Mouse (Mus musculus) intestine, embryonic 16.5 days (tissue): ENCODE results near the gene Pink1. TPM values are rescaled to one million over a fixed set of nuclear protein-coding genes. Genes with fewer than 3 reads are reported as not detected.
"Not testable (repeated sequence)": the region's sequence is repeated elsewhere in the genome, so short reads cannot be mapped to it uniquely, and the experiment has no call there.

Experiments used
- ATAC-seq: fragments of 200-750 bp; cut with Nextera tagmentation; 2 replicates; pipeline ENCODE4 v1.8.0; 2017; ENCODE audit warnings: moderate TSS enrichment, moderate library complexity
- H3K27ac ChIP-seq: fragments of 300-500 bp; sonication (generic); 2 replicates; pipeline ENCODE4 v1.5.1; 2014; ENCODE audit warnings: mild to moderate bottlenecking, low read length
- H3K27me3 ChIP-seq: fragments of 300-500 bp; sonication (generic); replicated peaks from 2 replicates; pipeline ENCODE4 v1.6.1; 2014; ENCODE audit warnings: low read length, control low read depth, mixed read lengths; ENCODE audit not compliant: control insufficient read depth, insufficient read depth
- H3K36me3 ChIP-seq: fragments of 300-500 bp; sonication (generic); 2 replicates; pipeline ENCODE4 v1.6.1; 2014; ENCODE audit warnings: low read length, control low read depth; ENCODE audit not compliant: control insufficient read depth, insufficient read depth
- H3K4me1 ChIP-seq: fragments of 300-500 bp; sonication (generic); 2 replicates; pipeline ENCODE4 v1.6.1; 2014; ENCODE audit warnings: low read length, control low read depth, mixed read lengths; ENCODE audit not compliant: control insufficient read depth, insufficient read depth
- H3K4me2 ChIP-seq: fragments of 300-500 bp; sonication (generic); 2 replicates; pipeline ENCODE4 v1.6.1; 2014; ENCODE audit warnings: low read depth, low read length, control low read depth
- H3K4me3 ChIP-seq: fragments of 300-500 bp; sonication (generic); 2 replicates; pipeline ENCODE4 v1.5.1; 2014; ENCODE audit warnings: mild to moderate bottlenecking, low read length
- H3K9ac ChIP-seq: fragments of 300-500 bp; sonication (generic); 2 replicates; pipeline ENCODE4 v1.6.1; 2014; ENCODE audit warnings: low read depth, low read length
- H3K9me3 ChIP-seq: fragments of 300-500 bp; sonication (generic); 2 replicates; pipeline ENCODE4 v1.6.1; 2016; ENCODE audit warnings: low read length, control low read depth; ENCODE audit not compliant: control insufficient read depth
- WGBS: fragments of 180-500 bp; shearing (Covaris S2); extraction: QIAGEN DNeasy Blood & Tissue Kit; methylation state at CpG from one replicate; pipeline ENCODE4 v1.1.7; 2014; 5-methylcytosine and 5-hydroxymethylcytosine counted together
- polyA plus RNA-seq: library from polyadenylated mRNA; unstranded; fragments of >200 nt; fragmentation: Nextera tagmentation; extraction: Ambion mirVana; gene quantifications from 2 replicates; pipeline ENCODE4 v1.2.1, GENCODE M21; 2015

Pink1 gene
- polyA plus RNA-seq, 1 experiment from 2014 or later = 30.7 TPM

GRCm38 (mm10) chr4:138333135-138333534, 7.0 kb upstream of the Pink1 start:
- peak; percentile 85 for ATAC-seq
- H3K27ac ChIP-seq = peak overlapping the region; percentile 19; the same call in 1 of the 2 replicates
- H3K4me3 ChIP-seq = no peak overlapping the region
- no peaks in the 10 kb centered on the region for H3K9me3 ChIP-seq
- WGBS = 66% methylated on average over 4 of the region's 4 CpGs
- H3K36me3 ChIP-seq = no peaks in the 10 kb centered on the region
- H3K27me3 ChIP-seq = no peaks in the 10 kb centered on the region
- no peak overlapping the region for H3K9ac ChIP-seq
- H3K4me1 ChIP-seq = peaks cover 9% of the 10 kb centered on the region
- H3K4me2 ChIP-seq = 0 out of 2 replicates have a peak overlapping the region, but pooled peaks have one; percentile 2

- no peaks in the 10 kb centered on the region for H3K9me3 ChIP-seq
- 81% methylated on average over 9 of the region's 9 CpGs for WGBS
These were observed 5.5 kb upstream of the Pink1 start for GRCm38 (mm10) chr4:138331647-138332046.

GRCm38 (mm10) chr4:138330264-138330671, 4.2 kb upstream of the Pink1 start:
- H3K9me3 ChIP-seq = no peaks in the 10 kb centered on the region
- WGBS = 24% methylated on average over 15 of the region's 15 CpGs
- no peak overlapping the region for H3K4me3 ChIP-seq
- H3K27me3 ChIP-seq = no peaks in the 10 kb centered on the region
- no peak overlapping the region for H3K4me2 ChIP-seq
- no peaks in the 10 kb centered on the region for H3K36me3 ChIP-seq
- H3K9ac ChIP-seq = no peak overlapping the region
- peaks cover 15% of the 10 kb centered on the region for H3K4me1 ChIP-seq
- no peak for ATAC-seq
- H3K27ac ChIP-seq = no peak overlapping the region

More at GRCm38 (mm10) chr4:138331647-138332046, 5.5 kb upstream of the Pink1 start:
- peaks cover 9% of the 10 kb centered on the region for H3K4me1 ChIP-seq
- H3K9ac ChIP-seq = no peak overlapping the region
- no peaks in the 10 kb centered on the region for H3K27me3 ChIP-seq
- H3K36me3 ChIP-seq = no peaks in the 10 kb centered on the region
- ATAC-seq = no peak
- no peak overlapping the region for H3K4me3 ChIP-seq
- H3K27ac ChIP-seq = no peak overlapping the region
- H3K4me2 ChIP-seq = no peak overlapping the region

GRCm38 (mm10) chr4:138327891-138328470, 1.9 kb upstream of the Pink1 start:
- peak overlapping the region; percentile 25; the same call in 1 of the 2 replicates for H3K4me3 ChIP-seq
- 69% methylated on average over 7 of the region's 7 CpGs for WGBS
- peak overlapping the region; percentile 22; the same call in 1 of the 2 replicates for H3K4me2 ChIP-seq
- no peak for ATAC-seq
- H3K36me3 ChIP-seq = no peaks in the 10 kb centered on the region
- no peaks in the 10 kb centered on the region for H3K27me3 ChIP-seq
- H3K9ac ChIP-seq = no peak overlapping the region
- H3K27ac ChIP-seq = no peak overlapping the region
- H3K4me1 ChIP-seq = peaks cover 19% of the 10 kb centered on the region
- no peaks in the 10 kb centered on the region for H3K9me3 ChIP-seq

- not testable (repeated sequence) for H3K36me3 ChIP-seq, H3K27ac ChIP-seq, H3K9me3 ChIP-seq, H3K4me2 ChIP-seq, ATAC-seq, H3K9ac ChIP-seq, H3K4me3 ChIP-seq, H3K27me3 ChIP-seq
- WGBS = 57% methylated on average over 8 of the region's 12 CpGs
- peaks cover 17% of the 10 kb centered on the region for H3K4me1 ChIP-seq
These were observed 1.0 kb upstream of the Pink1 start for GRCm38 (mm10) chr4:138327155-138327554.

- peak overlapping the region; percentile 95 for H3K27ac ChIP-seq
- H3K9ac ChIP-seq = peak overlapping the region; percentile 96
- no peaks in the 10 kb centered on the region for H3K9me3 ChIP-seq
- H3K4me1 ChIP-seq = peaks cover 17% of the 10 kb centered on the region
- WGBS = under 1% methylated on average over 45 of the region's 45 CpGs
- peak; percentile 92 for ATAC-seq
- no peaks in the 10 kb centered on the region for H3K36me3 ChIP-seq
- peak overlapping the region; percentile 92 for H3K4me3 ChIP-seq
- H3K4me2 ChIP-seq = peak overlapping the region; percentile 56
- no peaks in the 10 kb centered on the region for H3K27me3 ChIP-seq
These were observed 536 bp downstream of the Pink1 start for GRCm38 (mm10) chr4:138325466-138326076.

GRCm38 (mm10) chr4:138324451-138324850, 1.7 kb downstream of the Pink1 start:
- no peak for ATAC-seq
- Histone ChIP-seq H3K27ac (no peak overlapping the region), H3K9me3 (no peaks in the 10 kb centered on the region)

GRCm38 (mm10) chr4:138323753-138324152, 2.4 kb downstream of the Pink1 start:
- H3K9me3 ChIP-seq = no peaks in the 10 kb centered on the region
- peaks cover 17% of the 10 kb centered on the region for H3K4me1 ChIP-seq
- no peaks in the 10 kb centered on the region for H3K36me3 ChIP-seq
- no peaks in the 10 kb centered on the region for H3K27me3 ChIP-seq
- no peak overlapping the region for H3K27ac ChIP-seq
- H3K4me2 ChIP-seq = no peak overlapping the region
- no peak for ATAC-seq
- no peak overlapping the region for H3K4me3 ChIP-seq
- H3K9ac ChIP-seq = no peak overlapping the region
- 48% methylated on average over 4 of the region's 4 CpGs for WGBS

More at GRCm38 (mm10) chr4:138324451-138324850, 1.7 kb downstream of the Pink1 start:
- Histone ChIP-seq H3K9ac (no peak overlapping the region), H3K36me3 (no peaks in the 10 kb centered on the region), H3K4me1 (peaks cover 17% of the 10 kb centered on the region), H3K4me2 (no peak overlapping the region), H3K4me3 (no peak overlapping the region), H3K27me3 (no peaks in the 10 kb centered on the region)
- WGBS = 94% methylated on average over 3 of the region's 3 CpGs

GRCm38 (mm10) chr4:138322692-138323091, 3.4 kb downstream of the Pink1 start:
- Histone ChIP-seq H3K9ac (no peak overlapping the region), H3K4me1 (peaks cover 17% of the 10 kb centered on the region), H3K4me2 (no peak overlapping the region), H3K4me3 (no peak overlapping the region), H3K36me3 (no peaks in the 10 kb centered on the region), H3K27ac (no peak overlapping the region), H3K27me3 (no peaks in the 10 kb centered on the region), H3K9me3 (no peaks in the 10 kb centered on the region)
- ATAC-seq = no peak
- WGBS = 63% methylated on average over 4 of the region's 4 CpGs
